Mouse (Mus musculus): ENCODE data around the gene Mgat4e. TPM values are rescaled to one million over a fixed set of nuclear protein-coding genes. Genes with fewer than 3 reads are reported as not detected.

Gene Mgat4e
- polyA plus RNA-seq, 1 experiment from 2014 or later, result not detected

DNA sequence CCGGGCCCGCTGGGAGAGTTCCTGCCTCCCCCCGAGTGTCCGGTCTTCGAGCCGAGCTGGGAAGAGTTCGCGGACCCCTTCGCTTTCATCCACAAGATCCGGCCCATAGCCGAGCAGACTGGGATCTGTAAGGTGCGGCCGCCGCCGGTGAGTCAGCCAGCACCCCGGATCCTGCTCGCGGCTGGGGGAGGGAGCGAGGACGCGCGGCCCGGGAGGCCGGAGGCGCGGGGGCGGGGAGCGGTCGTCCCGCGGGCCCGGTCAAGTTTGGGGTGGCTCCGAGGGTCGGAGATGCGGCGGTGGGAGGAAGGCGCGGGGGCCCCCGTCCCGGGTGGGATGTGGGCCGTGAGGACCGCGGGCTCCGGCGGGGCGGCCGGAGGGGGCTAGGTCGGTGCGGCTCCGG lies 10.9 kb upstream of the Mgat4e start:
- no peaks in the 10 kb centered on the region for H3K9me3 ChIP-seq (replicated peaks; ENCODE audit: control insufficient read depth, low read length)

DNA sequence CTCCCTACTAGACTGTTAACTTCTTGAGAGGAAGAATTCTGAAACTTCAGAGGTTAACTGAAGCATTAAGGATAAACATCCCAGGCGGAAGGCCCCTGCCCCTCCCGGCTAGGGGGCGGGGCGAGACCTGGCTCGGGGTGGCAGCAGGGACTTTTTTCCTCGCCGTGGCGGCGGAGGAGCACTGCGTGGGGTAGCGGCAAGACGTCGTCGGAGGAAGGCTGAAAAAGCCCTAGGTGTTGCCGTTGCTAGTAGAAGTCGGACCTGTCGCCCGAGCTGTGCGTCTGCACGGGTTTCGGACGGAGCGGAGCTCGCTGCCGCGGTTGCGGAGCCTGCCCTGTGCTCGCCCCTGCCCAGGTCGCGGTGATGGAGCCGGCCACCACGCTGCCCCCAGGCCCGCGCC lies 10.5 kb upstream of the Mgat4e start, which contains the start of gene Kdm5b:
Gene Kdm5b, plus strand, starts transcription at position 196 of the 400 bp plus-strand sequence.
- H3K9me3 ChIP-seq (replicated peaks; ENCODE audit: control insufficient read depth, low read length), result no peaks in the 10 kb centered on the region
- 0% methylated on average over 34 of the region's 34 CpGs for WGBS (ENCODE audit: insufficient replicate concordance)
- H3K27me3 ChIP-seq (ENCODE audit: control insufficient read depth, insufficient read depth, low read length), result no peaks in the 10 kb centered on the region
- peak within 1 kb of the TSS; percentile 82 for H3K9ac ChIP-seq (ENCODE audit: low read depth, low read length)
- H3K4me1 ChIP-seq (ENCODE audit: control insufficient read depth, insufficient read depth, low read length), result peaks cover 19% of the 10 kb centered on the region
- H3K4me3 ChIP-seq (ENCODE audit: low read depth, low read length), result peak within 1 kb of the TSS; percentile 71
- H3K36me3 ChIP-seq (ENCODE audit: control insufficient read depth, insufficient read depth, low read length), result no peaks in the 10 kb centered on the region
- H3K27ac ChIP-seq (ENCODE audit: low read depth, low read length), result peak within 1 kb of the TSS; percentile 60
- H3K4me2 ChIP-seq, result peak within 1 kb of the TSS; percentile 78
- no peak; the same call in 1 of the 2 replicates for ATAC-seq (replicated peaks; ENCODE audit: insufficient number of reproducible peaks, low FRiP score, low TSS enrichment)

More for the DNA sequence above, 10.9 kb upstream of the Mgat4e start:
- no peaks in the 10 kb centered on the region for H3K27me3 ChIP-seq (ENCODE audit: control insufficient read depth, insufficient read depth, low read length)
- H3K9ac ChIP-seq (ENCODE audit: low read depth, low read length), result peak overlapping the region; percentile 82
- peak overlapping the region; percentile 60 for H3K27ac ChIP-seq (ENCODE audit: low read depth, low read length)
- H3K36me3 ChIP-seq (ENCODE audit: control insufficient read depth, insufficient read depth, low read length), result no peaks in the 10 kb centered on the region
- no peak; the same call in 1 of the 2 replicates for ATAC-seq (replicated peaks; ENCODE audit: insufficient number of reproducible peaks, low FRiP score, low TSS enrichment)
- peak overlapping the region; percentile 71 for H3K4me3 ChIP-seq (ENCODE audit: low read depth, low read length)
- H3K4me1 ChIP-seq (ENCODE audit: control insufficient read depth, insufficient read depth, low read length), result peaks cover 17% of the 10 kb centered on the region
- peak overlapping the region; percentile 78 for H3K4me2 ChIP-seq
- 1% methylated on average over 39 of the region's 50 CpGs for WGBS (ENCODE audit: insufficient replicate concordance)

DNA sequence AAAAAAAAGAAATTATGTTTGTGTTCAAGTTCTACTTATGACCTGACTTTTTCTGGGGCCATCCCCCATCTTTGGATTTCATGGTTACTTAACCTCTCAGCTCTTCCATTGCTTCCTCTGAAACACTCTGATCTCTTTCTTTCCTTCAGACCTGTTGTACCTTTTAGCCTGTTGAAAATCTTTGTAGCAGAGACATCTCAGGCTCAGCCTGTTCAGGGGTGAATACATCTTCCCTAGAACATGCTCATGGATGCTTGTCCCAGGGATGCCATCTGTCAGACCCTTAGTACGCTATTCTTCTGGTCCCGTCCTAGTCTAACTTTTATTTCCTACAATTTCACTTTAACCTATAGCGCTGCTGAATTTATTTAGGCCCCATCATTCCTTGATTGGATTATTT lies 9.7 kb upstream of the Mgat4e start:
- no peaks in the 10 kb centered on the region for H3K9me3 ChIP-seq (replicated peaks; ENCODE audit: control insufficient read depth, low read length)
- peaks cover 20% of the 10 kb centered on the region for H3K4me1 ChIP-seq (ENCODE audit: control insufficient read depth, insufficient read depth, low read length)
- H3K36me3 ChIP-seq (ENCODE audit: control insufficient read depth, insufficient read depth, low read length), result no peaks in the 10 kb centered on the region
- H3K4me3 ChIP-seq (ENCODE audit: low read depth, low read length), result no peak overlapping the region
- H3K27ac ChIP-seq (ENCODE audit: low read depth, low read length), result no peak overlapping the region
- no peak overlapping the region for H3K4me2 ChIP-seq
- no peaks in the 10 kb centered on the region for H3K27me3 ChIP-seq (ENCODE audit: control insufficient read depth, insufficient read depth, low read length)
- ATAC-seq (replicated peaks; ENCODE audit: insufficient number of reproducible peaks, low FRiP score, low TSS enrichment), result no peak
- no peak overlapping the region for H3K9ac ChIP-seq (ENCODE audit: low read depth, low read length)
- WGBS (ENCODE audit: insufficient replicate concordance), result 76% methylated on average over 3 of the region's 3 CpGs

DNA sequence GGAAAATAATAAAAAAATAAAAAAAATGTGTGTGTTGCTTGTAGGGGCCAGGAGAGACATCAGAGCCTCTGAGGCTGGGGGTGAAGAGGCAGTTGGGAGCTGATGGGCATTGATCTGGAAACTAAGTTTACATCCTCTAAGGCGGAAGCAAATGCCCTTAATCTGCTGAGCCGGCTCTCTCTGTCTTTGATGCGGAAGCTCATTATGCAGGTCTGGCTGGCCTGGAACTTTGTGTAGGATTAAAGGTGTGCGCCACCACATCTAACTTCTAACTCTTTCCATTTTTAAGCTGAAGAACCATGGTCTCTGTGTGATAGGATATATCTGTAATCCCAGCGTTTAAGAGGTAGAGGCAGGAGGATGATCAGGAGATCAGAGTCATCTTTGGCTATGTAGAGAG lies 9.0 kb upstream of the Mgat4e start:
- Histone ChIP-seq H3K4me2 (no peak overlapping the region), H3K27me3 (ENCODE audit: control insufficient read depth, insufficient read depth, low read length) (no peaks in the 10 kb centered on the region), H3K4me3 (ENCODE audit: low read depth, low read length) (no peak overlapping the region), H3K9ac (ENCODE audit: low read depth, low read length) (no peak overlapping the region), H3K36me3 (ENCODE audit: control insufficient read depth, insufficient read depth, low read length) (no peaks in the 10 kb centered on the region), H3K27ac (ENCODE audit: low read depth, low read length) (no peak overlapping the region), H3K4me1 (ENCODE audit: control insufficient read depth, insufficient read depth, low read length) (peaks cover 20% of the 10 kb centered on the region), H3K9me3 (replicated peaks; ENCODE audit: control insufficient read depth, low read length) (no peaks in the 10 kb centered on the region)
- WGBS (ENCODE audit: insufficient replicate concordance), result 53% methylated on average over 5 of the region's 5 CpGs
- no peak for ATAC-seq (replicated peaks; ENCODE audit: insufficient number of reproducible peaks, low FRiP score, low TSS enrichment)

- peak; percentile 95 for ATAC-seq (replicated peaks; ENCODE audit: insufficient number of reproducible peaks, low FRiP score, low TSS enrichment)
Observed at GRCm38 (mm10) chr1:134556671-134557218, 7.3 kb upstream of the Mgat4e start.

DNA sequence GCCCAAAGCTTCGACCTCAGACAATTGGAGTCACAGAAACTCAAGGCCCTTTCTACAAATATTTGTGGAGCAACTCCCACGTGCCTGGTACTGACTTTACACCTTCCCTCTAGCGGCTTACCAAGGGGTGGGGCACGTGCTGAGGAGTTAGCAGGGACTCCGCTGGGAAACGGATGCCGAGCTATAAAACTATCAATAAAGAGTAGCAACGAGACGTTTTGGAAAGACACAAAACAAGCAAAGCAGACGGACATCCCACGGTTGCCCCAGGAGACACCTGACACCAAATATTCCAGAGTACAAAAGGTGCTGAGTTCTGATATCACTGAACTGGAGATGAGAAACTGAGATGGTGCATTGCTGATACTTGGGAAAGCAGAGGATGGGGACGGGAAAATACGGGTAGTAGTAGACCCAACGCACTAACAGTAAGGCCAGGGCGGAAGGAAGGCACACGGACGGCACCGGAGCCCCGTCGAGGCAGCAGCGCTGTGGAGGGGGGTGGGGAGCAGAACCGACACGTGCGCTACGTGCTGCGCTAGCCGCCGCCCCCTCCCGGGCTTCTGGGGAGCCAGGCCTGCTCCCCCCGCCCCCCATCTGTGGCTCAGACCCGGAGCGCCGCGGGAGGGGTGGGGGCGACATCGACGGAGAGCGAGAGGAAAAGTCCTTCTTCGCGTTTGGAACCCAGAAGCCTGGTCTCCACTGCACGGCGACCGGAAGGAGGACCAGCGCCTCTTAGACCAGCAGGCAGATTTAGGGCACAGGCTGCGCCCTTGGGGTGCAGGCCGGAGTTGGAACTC lies 6.6 kb upstream of the Mgat4e start:
- H3K27ac ChIP-seq (ENCODE audit: low read depth, low read length), result peak overlapping the region; percentile 84
- ATAC-seq (replicated peaks; ENCODE audit: insufficient number of reproducible peaks, low FRiP score, low TSS enrichment), result peak; percentile 8; the same call in 1 of the 2 replicates
- H3K27me3 ChIP-seq (ENCODE audit: control insufficient read depth, insufficient read depth, low read length), result no peaks in the 10 kb centered on the region
- no peaks in the 10 kb centered on the region for H3K9me3 ChIP-seq (replicated peaks; ENCODE audit: control insufficient read depth, low read length)
- H3K4me2 ChIP-seq, result peak overlapping the region; percentile 96
- under 1% methylated on average over 46 of the region's 46 CpGs for WGBS (ENCODE audit: insufficient replicate concordance)
- H3K9ac ChIP-seq (ENCODE audit: low read depth, low read length), result peak overlapping the region; percentile 78
- no peaks in the 10 kb centered on the region for H3K36me3 ChIP-seq (ENCODE audit: control insufficient read depth, insufficient read depth, low read length)
- H3K4me1 ChIP-seq (ENCODE audit: control insufficient read depth, insufficient read depth, low read length), result peaks cover 15% of the 10 kb centered on the region
- H3K4me3 ChIP-seq (ENCODE audit: low read depth, low read length), result peak overlapping the region; percentile 69

More at GRCm38 (mm10) chr1:134556671-134557218, 7.3 kb upstream of the Mgat4e start:
- Histone ChIP-seq H3K9ac (ENCODE audit: low read depth, low read length) (peak overlapping the region; percentile 78), H3K36me3 (ENCODE audit: control insufficient read depth, insufficient read depth, low read length) (no peaks in the 10 kb centered on the region), H3K27ac (ENCODE audit: low read depth, low read length) (peak overlapping the region; percentile 84), H3K4me3 (ENCODE audit: low read depth, low read length) (peak overlapping the region; percentile 69), H3K27me3 (ENCODE audit: control insufficient read depth, insufficient read depth, low read length) (no peaks in the 10 kb centered on the region), H3K4me2 (peak overlapping the region; percentile 96), H3K9me3 (replicated peaks; ENCODE audit: control insufficient read depth, low read length) (no peaks in the 10 kb centered on the region), H3K4me1 (ENCODE audit: control insufficient read depth, insufficient read depth, low read length) (peaks cover 15% of the 10 kb centered on the region)
- under 1% methylated on average over 35 of the region's 35 CpGs for WGBS (ENCODE audit: insufficient replicate concordance)

DNA sequence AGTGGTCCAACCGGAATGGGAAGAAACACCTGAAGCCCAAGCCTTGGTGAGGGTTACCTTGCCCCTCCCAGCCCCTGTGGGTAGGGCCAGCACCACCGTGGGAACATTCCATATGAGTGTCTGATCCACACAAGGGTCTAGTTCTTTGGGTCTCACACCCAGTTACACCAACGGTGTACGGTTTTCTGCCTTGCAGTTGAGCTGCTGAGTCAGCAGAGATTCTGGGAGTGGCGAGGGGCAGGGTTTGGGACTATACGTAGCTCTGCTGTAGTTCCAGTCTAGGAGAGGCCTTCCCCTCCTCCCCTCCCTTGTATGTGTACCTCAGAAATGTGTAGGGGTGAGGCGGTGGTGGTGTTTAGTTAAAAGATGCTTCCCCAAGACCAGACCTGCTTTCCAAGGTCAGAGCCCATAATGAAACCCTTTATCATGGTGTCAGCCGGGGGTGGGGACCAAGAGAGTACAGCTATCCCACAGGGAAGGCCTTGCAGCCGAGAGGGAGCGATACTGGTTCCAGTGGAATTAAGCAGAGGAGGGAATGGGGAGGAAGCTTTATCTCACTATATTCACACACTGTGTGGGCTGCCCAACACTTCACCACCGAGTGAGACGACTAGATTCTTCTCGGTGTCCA lies 5.9 kb upstream of the Mgat4e start:
- Histone ChIP-seq H3K4me1 (ENCODE audit: control insufficient read depth, insufficient read depth, low read length) (peaks cover 15% of the 10 kb centered on the region), H3K9ac (ENCODE audit: low read depth, low read length) (no peak overlapping the region), H3K4me2 (peak overlapping the region; percentile 96), H3K27ac (ENCODE audit: low read depth, low read length) (no peak overlapping the region), H3K4me3 (ENCODE audit: low read depth, low read length) (peak overlapping the region; percentile 69), H3K27me3 (ENCODE audit: control insufficient read depth, insufficient read depth, low read length) (no peaks in the 10 kb centered on the region), H3K9me3 (replicated peaks; ENCODE audit: control insufficient read depth, low read length) (no peaks in the 10 kb centered on the region), H3K36me3 (ENCODE audit: control insufficient read depth, insufficient read depth, low read length) (no peaks in the 10 kb centered on the region)
- ATAC-seq (replicated peaks; ENCODE audit: insufficient number of reproducible peaks, low FRiP score, low TSS enrichment), result no peak
- 22% methylated on average over 13 of the region's 13 CpGs for WGBS (ENCODE audit: insufficient replicate concordance)

DNA sequence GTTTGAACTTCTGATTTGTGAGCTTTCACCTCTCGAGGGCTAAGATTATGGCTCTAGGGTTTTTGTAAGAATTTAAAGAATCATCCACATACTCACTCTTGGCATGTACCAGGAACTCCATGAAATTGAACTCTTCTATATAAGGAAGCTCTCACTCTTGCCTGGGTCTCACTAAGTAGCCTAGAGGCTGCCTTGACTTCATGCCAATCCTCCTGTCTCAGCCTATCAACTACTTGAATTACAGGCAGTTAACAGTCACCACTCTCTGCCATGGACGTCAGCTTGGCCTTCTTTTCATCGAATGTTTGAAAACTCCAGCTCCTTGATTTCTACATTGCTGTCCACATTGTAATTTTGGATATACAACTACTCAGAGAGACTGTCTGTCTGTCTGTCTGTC lies 2.9 kb upstream of the Mgat4e start:
- no peaks in the 10 kb centered on the region for H3K27me3 ChIP-seq (ENCODE audit: control insufficient read depth, insufficient read depth, low read length)
- H3K27ac ChIP-seq (ENCODE audit: low read depth, low read length), result no peak overlapping the region
- H3K4me1 ChIP-seq (ENCODE audit: control insufficient read depth, insufficient read depth, low read length), result peaks cover 15% of the 10 kb centered on the region
- no peaks in the 10 kb centered on the region for H3K36me3 ChIP-seq (ENCODE audit: control insufficient read depth, insufficient read depth, low read length)
- no peaks in the 10 kb centered on the region for H3K9me3 ChIP-seq (replicated peaks; ENCODE audit: control insufficient read depth, low read length)
- ATAC-seq (replicated peaks; ENCODE audit: insufficient number of reproducible peaks, low FRiP score, low TSS enrichment), result no peak
- H3K4me2 ChIP-seq, result no peak overlapping the region
- H3K9ac ChIP-seq (ENCODE audit: low read depth, low read length), result no peak overlapping the region
- H3K4me3 ChIP-seq (ENCODE audit: low read depth, low read length), result no peak overlapping the region
- WGBS (ENCODE audit: insufficient replicate concordance), result 49% methylated on average over 3 of the region's 3 CpGs
